Mouse (Mus musculus) liver, embryonic 16.5 days (tissue): ENCODE measurements around the gene Gm7138. TPM values are rescaled to one million over a fixed set of nuclear protein-coding genes. Genes with fewer than 3 reads are reported as not detected.

Experiments used
- ATAC-seq: fragments of 200-750 bp; cut with Nextera tagmentation; 2 replicates; pipeline ENCODE4 v1.8.0; 2017; ENCODE audit warnings: low read depth, mild to moderate bottlenecking, moderate number of reproducible peaks, moderate library complexity
- H3K27ac ChIP-seq: fragments of 300-500 bp; sonication (generic); 2 replicates; pipeline ENCODE4 v1.5.1; 2014; ENCODE audit warnings: mild to moderate bottlenecking, low read length
- H3K27me3 ChIP-seq: fragments of 300-500 bp; sonication (generic); 2 replicates; pipeline ENCODE4 v1.6.1; 2014; ENCODE audit warnings: low read depth, low read length, mixed read lengths; ENCODE audit not compliant: control insufficient read depth, insufficient read depth
- H3K36me3 ChIP-seq: fragments of 300-500 bp; sonication (generic); 2 replicates; pipeline ENCODE4 v1.6.1; 2014; ENCODE audit warnings: mild to moderate bottlenecking; ENCODE audit not compliant: control insufficient read depth, insufficient read depth
- H3K4me1 ChIP-seq: fragments of 300-500 bp; sonication (generic); 2 replicates; pipeline ENCODE4 v1.6.1; 2014; ENCODE audit warnings: low read depth, low read length, mixed read lengths; ENCODE audit not compliant: control insufficient read depth
- H3K4me2 ChIP-seq: fragments of 300-500 bp; sonication (generic); 2 replicates; pipeline ENCODE4 v1.6.1; 2014; ENCODE audit warnings: low read depth, low read length, mixed read lengths
- H3K4me3 ChIP-seq: fragments of 300-500 bp; sonication (generic); 2 replicates; pipeline ENCODE4 v1.5.1; 2014; ENCODE audit warnings: low read depth, mild to moderate bottlenecking, low read length
- H3K9ac ChIP-seq: fragments of 300-500 bp; sonication (generic); 2 replicates; pipeline ENCODE4 v1.6.1; 2014; ENCODE audit warnings: low read depth, low read length
- H3K9me3 ChIP-seq: fragments of 300-500 bp; sonication (generic); replicated peaks from 2 replicates; pipeline ENCODE4 v1.6.1; 2016; ENCODE audit warnings: low read length; ENCODE audit not compliant: control insufficient read depth
- WGBS: fragments of 180-500 bp; shearing (Covaris S2); extraction: QIAGEN DNeasy Blood & Tissue Kit; methylation state at CpG from one replicate; pipeline ENCODE4 v1.1.7; 2014; ENCODE audit not compliant: insufficient replicate concordance; 5-methylcytosine and 5-hydroxymethylcytosine counted together
- polyA plus RNA-seq: library from polyadenylated mRNA; unstranded; fragments of >200 nt; fragmentation: Nextera tagmentation; extraction: Ambion mirVana; gene quantifications from 2 replicates; pipeline ENCODE4 v1.2.1, GENCODE M21; 2015

Gene Gm7138
- polyA plus RNA-seq, 1 experiment from 2014 or later = not detected

DNA sequence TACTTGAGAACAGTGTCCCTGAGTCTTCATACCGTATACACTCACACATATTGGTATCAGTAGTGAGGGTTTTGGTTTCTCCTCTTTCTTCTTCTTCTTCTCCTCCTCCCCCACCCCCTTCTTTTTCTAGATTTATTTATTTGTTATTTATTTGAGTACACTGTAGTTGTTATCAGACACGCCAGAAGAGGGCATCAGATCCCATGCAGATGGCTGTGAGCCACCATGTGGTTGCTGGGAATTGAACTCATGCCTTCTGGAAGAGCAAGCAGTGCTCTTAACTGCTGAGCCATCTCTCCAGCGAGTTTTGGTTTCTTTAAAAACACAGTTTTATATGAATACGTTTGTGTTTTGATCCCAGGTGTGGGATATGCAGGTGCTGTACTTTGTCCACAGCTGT lies 48.5 kb downstream of the Gm7138 start:
- Histone ChIP-seq H3K36me3 (no peaks in the 10 kb centered on the region), H3K4me3 (no peak overlapping the region), H3K27me3 (no peaks in the 10 kb centered on the region), H3K4me2 (no peak overlapping the region), H3K27ac (no peak overlapping the region), H3K4me1 (no peaks in the 10 kb centered on the region), H3K9me3 (no peaks in the 10 kb centered on the region), H3K9ac (no peak overlapping the region)
- no peak for ATAC-seq
- WGBS = 48% methylated on average over 4 of the region's 4 CpGs

Other genes starting within 250 kb of the Gm7138 start
- gene Itgb2, start 246.7 kb downstream of the Gm7138 start, polyA plus RNA-seq = 18.2 and 20.6 TPM in 2 replicates
- gene Pttg1ip, start 195.2 kb downstream of the Gm7138 start, polyA plus RNA-seq = 87.3 and 94.5 TPM in 2 replicates
- 82.3 and 92.2 TPM in 2 replicates for gene Sumo3, start 170.8 kb downstream of the Gm7138 start, polyA plus RNA-seq
- 0.61 TPM in 1 of 2 replicates, not detected in the other for gene Gm49325, start 170.7 kb downstream of the Gm7138 start, polyA plus RNA-seq
- gene Ube2g2, start 154.7 kb downstream of the Gm7138 start, polyA plus RNA-seq = 43.7 and 46.3 TPM in 2 replicates
- gene Tspear, start 90.4 kb downstream of the Gm7138 start, polyA plus RNA-seq = 0.05 TPM in 1 of 2 replicates, not detected in the other
- gene Gm19402, start 86.2 kb downstream of the Gm7138 start, polyA plus RNA-seq = not detected in 2 replicates
- not detected in 2 replicates for gene Gm9508, start 79.7 kb downstream of the Gm7138 start, polyA plus RNA-seq
- not detected in 2 replicates for gene Gm10272, start 70.3 kb downstream of the Gm7138 start, polyA plus RNA-seq
- gene Gm10024, start 65.5 kb downstream of the Gm7138 start, polyA plus RNA-seq = not detected in 2 replicates
- gene Gm10142, start 61.1 kb downstream of the Gm7138 start, polyA plus RNA-seq = not detected in 2 replicates
- gene Krtap12-1, start 56.3 kb downstream of the Gm7138 start, polyA plus RNA-seq = not detected in 2 replicates
- not detected in 2 replicates for gene Gm10100, start 50.5 kb downstream of the Gm7138 start, polyA plus RNA-seq
- gene Gm18596, start 34.3 kb downstream of the Gm7138 start, polyA plus RNA-seq = not detected in 2 replicates
- gene Gm9736, start 25.6 kb downstream of the Gm7138 start, polyA plus RNA-seq = not detected in 2 replicates
- gene Gm3233, start 17.3 kb downstream of the Gm7138 start, polyA plus RNA-seq = not detected in 2 replicates
- not detected in 2 replicates for gene Gm3238, start 5.6 kb downstream of the Gm7138 start, polyA plus RNA-seq
- not detected in 2 replicates for gene Gm3250, start 5.6 kb upstream of the Gm7138 start, polyA plus RNA-seq
- gene Gm7137, start 11.3 kb upstream of the Gm7138 start, polyA plus RNA-seq = not detected in 2 replicates
- not detected in 2 replicates for gene Gm9639, start 18.1 kb upstream of the Gm7138 start, polyA plus RNA-seq
- not detected in 2 replicates for gene Gm19668, start 22.2 kb upstream of the Gm7138 start, polyA plus RNA-seq
- not detected in 2 replicates for gene Gm9507, start 34.9 kb upstream of the Gm7138 start, polyA plus RNA-seq
- not detected in 2 replicates for gene Gm2696, start 37.7 kb upstream of the Gm7138 start, polyA plus RNA-seq
- gene Krtap10-4, start 50.2 kb upstream of the Gm7138 start, polyA plus RNA-seq = not detected in 2 replicates
- not detected in 2 replicates for gene Krtap10-10, start 59.0 kb upstream of the Gm7138 start, polyA plus RNA-seq
- gene Gm36176, start 69.9 kb upstream of the Gm7138 start, polyA plus RNA-seq = not detected in 2 replicates
- not detected in 2 replicates for gene Gm10318, start 75.9 kb upstream of the Gm7138 start, polyA plus RNA-seq
- not detected in 2 replicates for gene Gm3285, start 85.0 kb upstream of the Gm7138 start, polyA plus RNA-seq
- gene Lrrc3, start 125.6 kb upstream of the Gm7138 start, polyA plus RNA-seq = 16.5 and 18.6 TPM in 2 replicates
- gene Trpm2, start 193.6 kb upstream of the Gm7138 start, polyA plus RNA-seq = 2.7 and 3.0 TPM in 2 replicates
- gene 1810043G02Rik, start 201.6 kb upstream of the Gm7138 start, polyA plus RNA-seq = 3.7 and 4.0 TPM in 2 replicates
- 83.0 and 83.2 TPM in 2 replicates for gene Pfkl, start 233.1 kb upstream of the Gm7138 start, polyA plus RNA-seq